Mouse (Mus musculus) urinary bladder, postnatal 10 days (tissue): ENCODE data around the gene Megf6.

Source experiments
- DNase-seq: peaks from one replicate; pipeline ENCODE4 v3.0.0; 2022; ENCODE audit warnings: low spot score

Gene Megf6

GRCm38 (mm10) chr4:154211459-154211858 lies 40.9 kb downstream of the Megf6 start:
- DNase-seq: no peak

GRCm38 (mm10) chr4:154213586-154213985 lies 43.1 kb downstream of the Megf6 start:
- no peak for DNase-seq

- no peak for DNase-seq
Measured at GRCm38 (mm10) chr4:154214075-154214474, 43.5 kb downstream of the Megf6 start.

GRCm38 (mm10) chr4:154217711-154218350 lies 47.3 kb downstream of the Megf6 start:
- DNase-seq: no peak

GRCm38 (mm10) chr4:154222773-154223172 lies 52.2 kb downstream of the Megf6 start:
- no peak for DNase-seq

- no peak for DNase-seq
Measured at GRCm38 (mm10) chr4:154224267-154224969, 53.9 kb downstream of the Megf6 start.

- no peak for DNase-seq
Measured at GRCm38 (mm10) chr4:154224970-154225309, 54.4 kb downstream of the Megf6 start.

- DNase-seq: no peak
Measured at GRCm38 (mm10) chr4:154226678-154227077, 56.1 kb downstream of the Megf6 start.

- DNase-seq: no peak
Measured at GRCm38 (mm10) chr4:154228336-154228735, 57.8 kb downstream of the Megf6 start.

GRCm38 (mm10) chr4:154229569-154229968 lies 59.0 kb downstream of the Megf6 start:
- no peak for DNase-seq

- no peak for DNase-seq
Measured at GRCm38 (mm10) chr4:154231380-154231779, 60.9 kb downstream of the Megf6 start.

GRCm38 (mm10) chr4:154232295-154232694 lies 61.8 kb downstream of the Megf6 start:
- DNase-seq: no peak

- no peak for DNase-seq
Measured at GRCm38 (mm10) chr4:154236001-154236400, 65.5 kb downstream of the Megf6 start.

GRCm38 (mm10) chr4:154236893-154237292 lies 66.4 kb downstream of the Megf6 start:
- no peak for DNase-seq

GRCm38 (mm10) chr4:154237306-154237705 lies 66.8 kb downstream of the Megf6 start:
- no peak for DNase-seq

GRCm38 (mm10) chr4:154239199-154239598 lies 68.7 kb downstream of the Megf6 start:
- DNase-seq: no peak

- DNase-seq: no peak
Measured at GRCm38 (mm10) chr4:154240608-154241007, 70.1 kb downstream of the Megf6 start.

GRCm38 (mm10) chr4:154245342-154245741 lies 74.8 kb downstream of the Megf6 start:
- no peak for DNase-seq

- DNase-seq: peak; percentile 50
Measured at GRCm38 (mm10) chr4:154246115-154247040, 75.8 kb downstream of the Megf6 start.

GRCm38 (mm10) chr4:154247207-154248091 lies 76.9 kb downstream of the Megf6 start:
- no peak for DNase-seq

GRCm38 (mm10) chr4:154248092-154248805 lies 77.7 kb downstream of the Megf6 start:
- no peak for DNase-seq
